Mouse (Mus musculus) kidney, postnatal 36 days (tissue): Measurements from ENCODE around the gene Gan.

ENCODE experiments used
- DNase-seq, 2 experiments: peaks; one replicate each; pipeline ENCODE4 v3.0.0; 2021 to 2022; ENCODE audit warnings: mixed read lengths in 2 of 2

The Gan gene

DNA sequence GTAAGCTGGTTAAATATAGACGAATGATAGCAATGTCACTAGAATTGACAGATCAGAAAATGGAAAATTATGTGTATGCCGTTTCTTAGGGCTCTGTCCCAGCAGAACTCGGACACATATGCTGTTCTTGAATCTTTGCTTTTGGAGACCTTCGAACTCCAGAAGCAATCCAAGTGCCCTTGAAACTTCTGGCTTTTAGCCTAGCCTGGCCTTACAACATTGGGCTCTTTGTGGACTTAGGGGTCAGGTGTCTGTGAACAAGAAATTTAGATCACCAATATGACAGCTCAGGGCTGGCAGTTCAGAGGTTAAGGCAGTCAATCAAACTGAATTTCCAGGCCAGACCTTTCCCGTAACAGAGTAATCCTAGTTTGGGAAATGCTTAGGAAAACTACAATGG lies 1.1 kb downstream of the Gan start:
- peak; percentile 37 to 46 for DNase-seq

DNA sequence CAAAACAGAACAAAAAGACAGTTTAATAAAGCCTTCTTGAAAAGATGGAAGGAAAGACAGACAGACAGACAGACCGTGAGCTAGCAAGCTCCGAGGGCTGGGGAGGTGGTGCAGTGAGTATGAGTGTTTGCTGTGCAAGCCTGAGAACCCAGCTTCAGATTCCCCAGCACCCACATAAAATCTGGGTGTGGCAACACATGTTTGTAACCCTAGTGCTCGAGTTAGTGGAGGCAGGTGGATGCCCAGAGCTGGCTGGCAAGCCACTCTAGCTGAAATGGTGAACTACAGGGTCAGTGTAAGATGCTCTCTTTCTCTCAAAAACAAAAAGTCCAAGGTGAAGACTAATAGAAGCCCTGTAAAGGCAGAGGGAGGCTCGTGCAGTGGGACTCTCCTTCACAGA lies 7.0 kb downstream of the Gan start:
- DNase-seq, result no peak

GRCm38 (mm10) chr8:117165542-117165941 lies 7.6 kb downstream of the Gan start:
- DNase-seq, result no peak

GRCm38 (mm10) chr8:117166515-117166914 lies 8.6 kb downstream of the Gan start:
- no peak for DNase-seq

- DNase-seq, result no peak
These were observed 9.4 kb downstream of the Gan start for GRCm38 (mm10) chr8:117167243-117167883.

DNA sequence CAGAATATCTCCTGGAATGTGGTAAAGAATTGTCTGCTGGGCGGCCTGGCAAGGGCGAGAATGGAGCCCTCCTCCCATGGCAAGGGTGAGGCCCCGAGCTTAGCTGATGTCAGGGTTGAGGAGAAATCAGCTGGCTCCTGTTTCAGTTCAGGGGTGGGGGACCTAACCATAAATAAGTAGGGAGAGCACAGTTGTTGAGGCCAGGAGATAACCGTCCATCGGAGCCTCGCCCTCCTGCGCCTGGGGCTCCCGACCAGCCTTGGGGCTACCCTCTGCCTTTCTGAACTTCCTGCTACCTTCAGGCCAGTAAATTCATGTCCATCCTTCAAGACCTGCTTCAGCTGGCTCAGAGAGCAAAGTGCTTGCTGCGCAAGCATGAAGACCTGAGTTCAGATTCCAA lies 10.4 kb downstream of the Gan start:
- DNase-seq, result no peak

DNA sequence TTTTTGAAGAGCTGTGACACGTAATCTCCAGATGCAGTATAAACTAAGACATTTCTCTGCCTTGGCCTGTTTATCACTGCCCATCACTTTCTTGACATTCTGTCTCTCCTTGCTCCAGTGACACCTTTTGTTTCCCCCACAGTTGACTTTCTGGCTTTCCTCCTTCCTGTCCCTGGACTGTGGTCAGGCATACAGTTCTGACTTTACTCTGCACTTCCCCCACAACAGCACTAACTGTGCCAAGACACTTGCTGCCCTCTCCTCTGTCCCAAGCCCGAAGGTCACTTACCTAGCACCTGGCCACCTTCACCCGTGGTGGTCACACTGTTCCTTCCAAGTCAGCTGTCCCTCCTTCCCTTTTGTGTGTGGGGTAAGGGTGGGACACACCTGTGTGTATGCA lies 13.9 kb downstream of the Gan start:
- peak in 1 of 2 experiments; percentile 29 for DNase-seq

DNA sequence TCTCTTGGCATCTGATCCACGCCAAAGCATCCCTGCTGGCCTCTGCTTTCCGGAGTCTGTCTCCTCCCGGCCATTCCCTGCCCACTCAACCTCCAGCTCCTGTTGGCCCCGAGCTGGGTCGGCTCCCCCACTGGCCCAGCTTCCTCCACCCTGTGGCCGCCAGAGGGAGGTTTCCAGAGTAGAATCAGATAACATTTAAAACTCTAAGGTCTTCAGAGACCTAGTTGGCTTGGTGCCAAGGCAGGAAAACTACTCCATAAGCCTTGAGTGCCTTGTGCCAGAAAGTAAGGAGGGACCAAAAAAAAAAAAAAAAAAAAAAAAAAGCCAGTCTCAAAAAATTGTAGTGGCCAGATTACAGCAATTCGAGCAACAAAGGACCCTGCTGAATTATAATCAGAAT lies 15.0 kb downstream of the Gan start:
- peak; percentile 43 to 63 for DNase-seq

GRCm38 (mm10) chr8:117173690-117174089 lies 15.8 kb downstream of the Gan start:
- DNase-seq, result no peak

GRCm38 (mm10) chr8:117174536-117174935 lies 16.6 kb downstream of the Gan start:
- no peak for DNase-seq

DNA sequence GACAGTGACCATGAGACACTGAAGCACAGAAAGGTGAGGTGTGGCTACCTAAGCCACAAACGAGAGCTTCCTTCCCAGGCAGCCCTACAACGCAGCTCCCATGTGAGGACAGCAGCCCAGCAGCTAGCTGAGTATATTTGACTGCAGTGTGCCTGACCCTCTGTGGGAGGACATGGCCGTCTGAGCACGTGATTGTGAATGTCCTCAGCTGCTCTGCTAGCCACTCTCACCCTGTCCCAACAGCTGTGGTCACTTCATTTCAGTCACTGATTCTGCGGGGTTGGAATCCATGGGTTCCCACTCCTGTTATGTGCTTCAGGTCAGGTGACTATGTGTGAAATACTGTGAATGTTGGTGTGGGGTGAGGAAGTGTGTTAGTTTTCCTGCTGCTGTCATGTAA lies 18.4 kb downstream of the Gan start:
- DNase-seq, result peak in 1 of 2 experiments; percentile 22

- no peak for DNase-seq
These were observed 19.3 kb downstream of the Gan start for GRCm38 (mm10) chr8:117177236-117177635.

GRCm38 (mm10) chr8:117178039-117178438 lies 20.1 kb downstream of the Gan start:
- no peak for DNase-seq

DNA sequence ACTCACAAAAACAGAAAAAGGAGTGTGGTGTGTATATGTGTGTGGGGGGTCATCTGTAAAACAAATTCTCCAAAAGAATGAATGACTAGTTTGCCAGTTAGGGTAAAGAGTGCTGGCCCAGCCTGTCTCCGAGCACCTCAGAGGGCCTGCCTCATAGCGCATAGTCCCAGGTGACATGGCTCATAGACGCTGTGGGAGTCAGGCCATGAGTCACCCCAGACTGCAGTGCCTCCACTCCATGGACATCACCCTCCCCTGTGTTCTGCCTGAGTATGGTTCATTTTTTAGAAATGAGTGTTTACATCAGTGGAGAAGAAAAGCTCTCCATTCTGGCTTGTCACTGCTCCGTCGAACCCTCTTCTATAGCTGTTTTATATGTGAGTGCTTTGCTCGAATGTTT lies 20.7 kb downstream of the Gan start:
- DNase-seq, result no peak

DNA sequence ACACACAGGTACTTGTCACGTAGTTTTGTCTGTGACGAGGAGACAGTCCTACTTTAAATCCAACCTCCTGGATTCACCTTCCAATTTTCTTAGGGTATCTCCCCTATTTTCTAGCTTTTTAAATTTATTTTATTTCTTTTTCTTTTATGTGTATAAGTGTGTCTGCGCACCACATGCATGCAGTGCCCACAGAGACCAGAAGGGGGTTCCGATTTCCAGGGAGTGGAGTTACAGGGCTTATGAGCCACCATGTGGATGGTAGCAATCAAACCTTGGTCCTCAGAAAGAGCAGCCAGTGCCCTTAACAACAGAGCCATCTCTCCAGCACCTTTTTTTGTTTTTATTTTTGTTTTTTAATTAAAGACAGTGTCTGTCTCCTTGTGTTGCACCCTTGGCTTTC lies 24.8 kb downstream of the Gan start:
- DNase-seq, result no peak

GRCm38 (mm10) chr8:117183664-117184377 lies 25.9 kb downstream of the Gan start:
- no peak for DNase-seq

DNA sequence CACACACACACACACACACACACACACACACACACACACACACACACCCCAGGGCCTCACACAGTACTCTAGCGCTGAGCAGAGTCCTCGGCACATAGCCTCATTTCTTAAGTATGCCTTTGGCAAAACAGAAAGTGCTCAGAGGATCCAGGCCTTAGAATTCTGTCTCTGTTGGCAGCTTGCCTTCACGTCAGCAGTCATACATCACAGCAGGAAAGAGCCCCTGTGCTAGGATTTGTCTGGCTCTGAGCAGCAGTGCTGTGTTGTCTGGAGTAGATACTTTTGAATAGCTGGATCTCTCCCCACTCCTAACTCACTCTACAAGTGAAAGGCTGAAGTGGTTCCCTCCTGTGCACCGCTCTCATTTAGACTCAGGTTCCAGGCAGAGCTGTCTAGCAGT lies 36.4 kb downstream of the Gan start:
- DNase-seq, result peak; percentile 50 to 55

DNA sequence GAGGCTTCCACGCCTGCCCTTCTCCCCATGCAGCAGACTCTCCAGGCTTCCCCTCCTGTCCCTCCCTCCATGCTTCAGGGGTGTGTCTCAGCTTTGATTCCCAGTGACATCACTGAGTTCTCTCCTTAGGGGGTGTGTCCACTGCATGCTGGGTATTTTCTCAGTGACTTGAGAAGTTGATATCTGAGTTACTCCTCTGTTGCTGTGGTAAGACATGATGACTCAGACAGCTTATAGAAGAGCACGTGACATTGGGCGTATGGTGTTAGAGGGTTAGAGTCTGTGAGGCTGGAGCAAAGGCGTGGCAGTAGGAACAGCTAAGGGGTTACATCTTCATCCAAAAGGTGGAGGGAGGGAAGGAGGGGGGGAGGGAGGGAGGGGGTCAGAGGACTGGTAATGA lies 38.7 kb downstream of the Gan start:
- DNase-seq, result no peak

GRCm38 (mm10) chr8:117197551-117197950 lies 39.6 kb downstream of the Gan start:
- DNase-seq, result no peak

DNA sequence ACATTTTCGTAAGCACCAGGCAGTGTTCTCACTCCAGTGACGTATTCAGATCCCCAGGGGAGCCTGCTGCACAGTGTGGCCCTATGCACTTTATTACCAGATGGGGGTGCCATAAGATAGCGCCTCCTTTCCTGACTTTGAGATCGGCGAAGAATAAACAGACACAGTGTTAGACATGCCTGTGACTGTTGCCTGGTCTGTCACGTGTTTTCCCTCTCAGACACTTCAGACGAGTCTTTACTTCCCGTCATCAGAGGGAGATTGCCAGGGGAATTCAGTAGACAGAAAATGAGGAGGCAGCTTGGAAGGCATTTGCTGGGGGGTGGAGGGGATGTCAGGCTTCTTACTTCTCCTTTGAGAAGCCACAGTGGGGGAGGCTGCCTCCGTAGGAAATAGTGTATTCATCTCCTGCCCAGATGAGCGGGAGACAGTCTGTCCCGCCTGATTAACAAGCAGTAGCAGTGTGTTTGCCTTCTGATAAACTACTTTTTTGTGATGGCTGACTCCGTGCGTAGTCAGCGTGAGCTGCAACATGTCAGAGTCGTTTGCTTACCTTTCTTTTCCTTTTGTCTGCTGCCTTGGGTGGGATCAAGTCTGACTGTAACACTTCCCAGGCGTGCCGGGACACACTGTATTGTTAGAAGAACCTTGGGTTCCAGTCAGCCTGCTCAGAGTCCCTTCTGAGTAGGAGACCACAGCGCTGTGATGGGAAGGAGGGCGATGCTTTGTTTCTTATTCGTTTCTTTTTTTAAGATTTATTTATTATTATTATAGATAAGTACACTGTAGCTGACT lies 40.4 kb downstream of the Gan start:
- peak; percentile 68 to 72 for DNase-seq

- DNase-seq, result peak; percentile 28 to 30
These were observed 41.7 kb downstream of the Gan start for GRCm38 (mm10) chr8:117199658-117200057.

GRCm38 (mm10) chr8:117200346-117200745 lies 42.4 kb downstream of the Gan start:
- DNase-seq, result peak; percentile 13 to 25

DNA sequence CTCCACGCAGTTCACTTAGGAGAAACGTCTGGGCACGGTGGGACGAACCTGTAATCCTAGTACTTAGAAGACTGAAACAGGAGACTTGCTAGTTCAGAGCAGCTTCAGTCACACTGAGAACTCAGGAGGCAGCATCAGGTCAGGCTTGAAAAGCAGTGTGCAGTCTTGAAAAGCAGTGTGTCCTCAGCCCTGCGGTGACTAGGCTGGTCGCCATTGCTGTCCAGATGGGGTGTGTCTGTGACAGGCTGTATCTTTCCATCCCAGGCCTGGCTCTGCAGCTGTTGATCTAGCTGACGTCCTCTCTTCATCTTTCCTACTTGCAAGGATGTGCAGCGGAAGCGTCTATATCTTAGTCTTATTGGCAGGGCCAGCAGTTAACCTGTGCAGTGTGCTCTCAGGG lies 42.9 kb downstream of the Gan start:
- peak in 1 of 2 experiments; percentile 14 for DNase-seq
